Mouse (Mus musculus) spleen, adult 10 weeks (tissue): ENCODE results near the gene Catsper4. TPM values are rescaled to one million over a fixed set of nuclear protein-coding genes. Genes with fewer than 3 reads are reported as not detected.

ENCODE experiments used
- polyA plus RNA-seq: library from polyadenylated mRNA; stranded (reverse); fragments of 350-450 nt; fragmentation: Illumina TruSeq; extraction: RNeasy Lipid Tissue Mini Kit (QIAGEN cat#74804); gene quantifications from one replicate; pipeline ENCODE4 v1.2.3, GENCODE M21; 2015; ENCODE audit warnings: low replicate concordance; ENCODE audit not compliant: insufficient read depth

Gene Catsper4
- polyA plus RNA-seq: not detected

DNA sequence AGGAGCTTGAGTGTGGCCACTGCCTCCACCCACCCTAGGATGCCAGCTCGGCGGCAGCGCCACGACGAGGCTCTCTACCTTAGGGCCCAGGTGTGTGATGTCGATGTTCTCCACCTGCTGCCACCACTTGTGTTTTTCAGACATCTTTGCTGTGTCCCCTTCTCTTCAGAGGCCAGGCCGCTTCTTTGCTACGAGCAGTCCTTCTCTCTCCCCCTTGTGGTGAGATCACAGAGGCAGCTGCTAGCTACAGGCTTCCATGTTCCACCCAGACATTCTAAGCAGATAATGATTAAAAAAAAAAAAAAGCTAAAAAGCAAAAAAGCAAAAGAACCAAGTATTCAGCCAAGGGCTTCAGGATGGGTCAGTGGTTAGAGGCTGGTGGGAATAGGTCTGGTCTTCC, at the start of gene Catsper4:
Gene Catsper4, minus strand, starts transcription at position 190 of the 400 bp plus-strand sequence.

DNA sequence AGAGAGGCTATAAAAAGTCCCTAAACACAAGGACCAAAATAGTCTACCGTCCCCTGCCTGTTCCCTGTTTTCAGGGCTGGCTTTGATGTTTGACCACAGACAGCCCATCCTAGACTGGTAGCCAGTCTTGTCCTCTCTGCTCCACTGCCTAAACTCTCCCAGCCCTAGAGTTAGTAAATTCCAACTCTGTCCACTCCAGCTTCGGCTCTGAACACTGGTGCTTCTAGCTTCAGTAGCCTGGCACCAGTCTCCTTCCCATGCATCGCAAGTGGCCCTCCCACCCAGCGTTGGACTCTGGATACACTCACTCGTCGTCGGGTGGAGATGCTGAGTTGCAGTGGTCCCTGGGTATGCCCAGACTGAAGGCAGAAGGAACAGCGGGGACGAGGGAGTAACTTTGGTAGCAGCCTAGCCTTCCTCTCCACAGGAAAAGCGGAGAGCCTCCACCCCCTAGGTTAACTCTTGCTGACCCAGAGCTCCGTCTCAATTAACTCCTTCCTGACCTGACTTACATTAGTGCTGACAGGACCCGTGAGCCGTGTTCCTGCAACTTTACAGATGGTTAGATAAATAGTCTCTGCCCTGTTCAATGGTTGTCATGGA, 26.6 kb upstream of the Catsper4 start, which contains the start of gene Grrp1:
Gene Grrp1, minus strand, starts transcription at position 385 of the 603 bp plus-strand sequence.

DNA sequence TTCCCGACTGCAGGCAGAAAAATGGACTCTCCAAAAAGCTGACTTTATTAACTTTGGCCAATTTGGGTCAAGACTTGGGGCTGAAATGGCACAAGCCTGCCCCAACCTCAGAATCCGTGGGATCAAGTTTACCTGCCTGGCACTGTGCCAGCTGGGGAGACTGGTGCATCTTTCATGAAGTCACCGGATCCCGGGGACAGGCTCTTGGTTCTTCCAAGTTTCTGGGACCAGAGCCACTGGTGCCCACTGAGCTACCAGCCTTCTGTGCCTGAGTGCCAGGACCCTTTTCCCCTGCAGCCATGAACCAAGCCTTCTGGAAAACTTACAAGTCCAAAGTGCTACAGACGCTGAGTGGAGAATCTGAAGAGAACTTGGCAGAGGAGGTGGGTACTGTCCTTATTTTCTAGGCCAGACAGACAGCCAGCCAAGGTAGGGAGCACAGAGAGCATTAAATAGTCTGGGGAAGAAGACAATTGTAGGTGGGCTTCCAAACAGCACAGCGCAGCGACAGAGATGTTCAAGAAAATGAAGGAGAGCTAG, 19.6 kb upstream of the Catsper4 start, which contains the start of gene Gm30191:
Gene Gm30191, plus strand, starts transcription at position 217 of the 540 bp plus-strand sequence.

DNA sequence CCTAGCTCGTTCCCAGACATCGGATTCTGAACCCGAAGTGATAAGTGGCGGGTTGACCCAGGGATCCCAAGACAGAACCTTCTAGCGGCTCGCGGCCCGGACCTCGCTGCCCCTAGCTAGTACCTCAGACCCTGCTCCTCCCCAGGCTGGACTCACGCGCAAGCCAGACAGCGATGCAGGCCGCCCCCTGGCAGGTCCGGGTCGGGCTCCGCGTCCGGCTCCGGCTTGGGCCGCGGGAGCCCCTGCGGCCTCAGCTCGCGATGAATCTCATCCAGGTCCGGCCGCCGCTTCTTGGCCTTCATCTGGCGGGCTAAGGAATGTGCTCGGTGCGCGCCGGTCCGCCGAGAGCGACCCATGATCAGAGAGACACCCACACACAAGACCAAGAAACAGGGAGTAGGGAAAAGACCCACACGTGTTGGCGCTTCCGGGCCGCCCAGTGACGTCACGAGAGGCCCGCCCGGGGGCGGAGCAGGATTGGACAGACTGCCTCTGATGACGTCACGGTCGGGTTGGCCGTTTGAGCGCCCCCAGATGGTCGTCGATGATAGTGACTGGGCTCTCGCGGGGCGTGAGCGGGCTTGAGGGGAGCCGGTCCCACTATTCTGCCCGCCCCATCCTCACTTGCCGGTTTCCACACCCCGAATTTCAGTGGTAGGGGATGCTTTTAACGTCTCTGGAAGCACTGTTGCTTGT, 18.1 kb upstream of the Catsper4 start, which contains the start of gene Zfp593:
Gene Zfp593, minus strand, starts transcription at position 445 of the 696 bp plus-strand sequence.

DNA sequence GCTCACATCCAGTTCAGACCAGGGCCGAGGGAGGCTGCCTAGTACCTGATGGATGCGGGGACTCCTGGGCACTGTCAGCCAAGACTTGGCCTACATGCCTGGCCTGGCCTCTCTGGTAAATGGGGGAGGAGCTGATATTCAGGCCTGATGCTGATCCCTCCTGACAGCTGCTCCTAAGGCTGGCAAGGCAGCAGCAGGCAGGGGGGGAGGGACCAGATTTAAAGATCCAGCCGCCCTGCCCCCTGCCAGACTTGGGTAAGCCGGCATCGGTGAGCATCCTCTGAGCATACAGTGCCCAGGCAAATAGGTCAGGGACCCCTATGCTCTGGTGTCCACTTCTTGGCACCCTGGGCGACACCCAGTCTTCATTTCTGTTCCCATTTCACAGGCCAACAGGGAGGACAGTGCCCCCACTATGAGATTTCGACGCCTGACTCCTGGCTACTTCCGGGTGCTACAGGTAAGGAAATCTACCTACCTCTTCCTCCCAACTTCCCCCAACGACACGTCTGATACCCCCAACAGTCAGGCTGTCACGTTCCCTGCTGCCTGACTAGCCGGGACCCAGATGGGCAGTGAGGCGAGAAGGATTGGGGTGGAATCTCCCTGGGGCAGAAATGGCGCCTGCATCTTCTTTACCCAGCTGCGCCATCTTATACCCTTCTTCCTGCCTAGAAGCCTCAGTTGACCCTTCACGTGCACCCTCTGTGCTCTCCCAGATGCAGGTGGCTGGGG, 16.5 kb upstream of the Catsper4 start, which contains the start of gene E130218I03Rik:
Gene E130218I03Rik, plus strand, starts transcription at position 147 of the 735 bp plus-strand sequence.

DNA sequence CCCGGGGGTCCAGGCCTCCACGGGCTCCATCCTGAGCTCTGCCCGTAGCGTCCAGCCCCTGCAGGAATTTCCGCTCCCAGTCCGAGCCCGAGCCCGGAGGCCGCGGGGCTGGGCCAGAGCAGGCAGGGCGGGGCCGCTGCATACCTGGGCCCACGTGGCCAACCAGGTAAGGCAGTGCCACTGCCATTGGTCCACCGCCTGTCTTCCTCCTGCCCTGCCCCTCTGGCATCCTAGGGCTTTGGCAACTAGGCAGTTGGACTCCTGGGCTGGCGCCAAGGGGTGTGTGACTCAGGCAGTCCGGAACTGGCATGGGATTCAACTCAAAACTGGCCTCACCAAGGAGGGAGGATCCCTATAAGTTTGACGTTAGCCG, 11.1 kb upstream of the Catsper4 start, which contains the start of gene Cnksr1:
Gene Cnksr1, minus strand, starts transcription at position 121 of the 373 bp plus-strand sequence.

DNA sequence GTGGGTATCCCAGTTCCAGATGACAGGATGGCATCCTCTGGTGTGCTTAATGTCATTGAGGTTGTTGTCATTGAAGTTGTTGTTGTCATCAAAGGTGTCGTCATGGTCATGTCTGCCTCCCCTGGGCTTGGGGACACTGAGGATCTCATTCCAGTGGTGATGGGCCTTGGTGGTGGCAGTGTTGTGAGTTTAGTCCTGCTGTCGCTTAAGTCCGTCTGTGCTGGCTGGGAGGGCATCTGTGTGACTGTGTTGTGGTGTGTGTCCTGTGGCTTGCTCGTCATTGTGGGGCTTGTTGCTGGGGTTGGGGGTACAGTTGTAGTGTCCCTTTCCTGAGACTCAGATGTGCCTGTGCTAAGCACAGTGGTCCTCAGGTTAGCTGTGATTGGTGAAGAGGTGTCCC, 24.3 kb downstream of the Catsper4 start, which contains the start of gene Gm7534:
Gene Gm7534, minus strand, starts transcription at position 101 of the 400 bp plus-strand sequence.

Other genes with a start within 250 kb of the Catsper4 start
- 21.6 TPM for gene Dhdds, start 226.5 kb downstream of the Catsper4 start, polyA plus RNA-seq
- gene Lin28a, start 208.5 kb downstream of the Catsper4 start, polyA plus RNA-seq: 0.08 TPM
- 0.95 TPM for gene Zfp683, start 173.5 kb downstream of the Catsper4 start, polyA plus RNA-seq
- 3.5 TPM for gene Crybg2, start 166.6 kb downstream of the Catsper4 start, polyA plus RNA-seq
- gene Cd52, start 132.3 kb downstream of the Catsper4 start, polyA plus RNA-seq: 2,441 TPM
- 10.4 TPM for gene Ubxn11, start 124.8 kb downstream of the Catsper4 start, polyA plus RNA-seq
- gene Sh3bgrl3, start 98.6 kb downstream of the Catsper4 start, polyA plus RNA-seq: 432 TPM
- gene Cep85, start 40.3 kb downstream of the Catsper4 start, polyA plus RNA-seq: 23.9 TPM
- gene Gm7534, start 24.4 kb downstream of the Catsper4 start, polyA plus RNA-seq: not detected
- gene Cnksr1, start 11.0 kb upstream of the Catsper4 start, polyA plus RNA-seq: not detected
- gene E130218I03Rik, start 16.3 kb upstream of the Catsper4 start, polyA plus RNA-seq: not detected
- 4.3 TPM for gene Zfp593, start 18.2 kb upstream of the Catsper4 start, polyA plus RNA-seq
- not detected for gene Gm30191, start 19.6 kb upstream of the Catsper4 start, polyA plus RNA-seq
- gene Grrp1, start 26.7 kb upstream of the Catsper4 start, polyA plus RNA-seq: 0.26 TPM
- gene Pdik1l, start 60.5 kb upstream of the Catsper4 start, polyA plus RNA-seq: 22.6 TPM
- gene Trim63, start 87.7 kb upstream of the Catsper4 start, polyA plus RNA-seq: 0.50 TPM
- gene Slc30a2, start 115.8 kb upstream of the Catsper4 start, polyA plus RNA-seq: 2.0 TPM
- 6.7 TPM for gene Extl1, start 156.5 kb upstream of the Catsper4 start, polyA plus RNA-seq
- 3.3 TPM for gene Pafah2, start 168.9 kb upstream of the Catsper4 start, polyA plus RNA-seq
- gene Stmn1, start 240.9 kb upstream of the Catsper4 start, polyA plus RNA-seq: 122 TPM